Mouse (Mus musculus) thymus, postnatal 36 days (tissue): ENCODE data around the gene Tuft1.
A peak's percentile ranks its signal among the peaks of the same experiment; 100 is the strongest.
"Not testable (repeated sequence)": the region's sequence is repeated elsewhere in the genome, so short reads cannot be mapped to it uniquely, and the experiment has no call there.

ENCODE experiments used
- DNase-seq, 2 experiments: peaks; one replicate each; pipeline ENCODE4 v3.0.0; 2022; ENCODE audit warnings: mixed read lengths in 2 of 2

Gene Tuft1

GRCm38 (mm10) chr3:94658740-94659095, at the start of gene Tuft1:
Tuft1 (minus strand) TSS chr3:94658872.
- DNase-seq = peak; percentile 89 to 92

- peak; percentile 9 to 15 for DNase-seq
Observed at GRCm38 (mm10) chr3:94703364-94703763, 44.7 kb upstream of the Tuft1 start.

DNA sequence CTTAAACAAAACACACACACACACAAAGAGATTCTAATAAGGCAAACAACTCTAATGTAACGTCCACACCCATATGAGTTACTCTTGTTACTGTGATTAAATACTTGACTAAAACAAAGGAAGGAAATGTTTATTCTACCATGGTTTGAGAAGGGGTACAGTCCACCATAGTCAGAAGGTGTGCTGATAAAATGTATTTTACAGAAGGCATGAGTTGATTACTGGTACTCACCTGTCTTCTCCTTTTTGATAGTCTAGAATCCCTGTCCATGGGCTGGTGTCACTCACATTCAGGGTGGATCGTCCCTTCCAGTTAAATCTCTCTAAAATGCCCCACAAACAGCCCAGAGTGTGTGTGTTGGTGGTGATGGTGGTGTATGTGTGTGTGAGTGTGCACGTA, 44.2 kb upstream of the Tuft1 start:
- no peak for DNase-seq

DNA sequence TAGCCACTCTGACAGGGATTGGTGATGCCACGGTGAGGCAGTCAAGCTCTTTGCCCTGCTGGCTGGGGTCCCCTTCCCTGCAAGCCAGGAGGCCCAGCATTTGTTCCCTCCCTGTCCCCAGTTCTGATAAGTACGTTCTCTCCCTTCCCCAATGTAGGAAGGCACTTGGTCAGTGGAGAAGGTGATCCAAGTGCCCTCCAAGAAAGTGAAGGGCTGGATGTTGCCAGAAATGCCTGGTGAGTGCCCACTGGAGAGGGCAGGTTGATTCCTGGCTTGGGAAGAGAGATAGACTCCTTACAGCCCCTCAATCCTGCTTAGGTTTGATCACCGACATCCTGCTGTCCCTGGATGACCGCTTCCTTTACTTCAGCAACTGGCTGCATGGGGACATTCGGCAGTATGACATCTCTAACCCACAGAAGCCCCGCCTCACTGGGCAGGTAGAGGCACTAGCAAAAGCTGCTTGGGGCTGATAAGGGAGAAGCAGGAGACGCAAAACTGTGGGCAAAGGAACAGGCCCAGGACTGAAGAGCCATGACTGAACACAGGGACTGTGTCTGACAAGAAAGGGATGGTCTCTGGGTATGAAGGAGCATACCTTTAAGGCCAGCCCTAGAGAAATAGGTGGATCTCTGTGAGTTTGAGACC, 43.6 kb upstream of the Tuft1 start:
- not testable (repeated sequence) for DNase-seq

DNA sequence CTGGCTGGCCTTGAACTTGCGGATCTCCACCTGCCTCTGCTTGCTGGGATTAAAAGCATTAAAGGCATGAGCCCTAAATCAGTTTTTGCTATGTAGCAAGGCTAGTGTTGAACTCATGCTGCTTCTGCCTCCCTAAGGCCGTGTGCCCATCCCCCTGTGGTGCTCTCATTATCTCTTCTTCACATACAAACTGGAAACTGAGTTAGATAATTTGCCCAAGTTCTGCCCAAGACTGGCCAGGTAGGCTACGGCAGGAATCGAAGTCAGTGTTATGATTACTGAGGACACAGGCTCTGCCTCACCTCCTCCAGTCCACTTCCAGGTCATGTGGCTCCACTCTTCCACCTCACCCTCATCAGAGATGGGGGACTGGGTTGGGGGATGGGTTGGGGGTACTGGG, 37.6 kb upstream of the Tuft1 start:
- not testable (repeated sequence) for DNase-seq

DNA sequence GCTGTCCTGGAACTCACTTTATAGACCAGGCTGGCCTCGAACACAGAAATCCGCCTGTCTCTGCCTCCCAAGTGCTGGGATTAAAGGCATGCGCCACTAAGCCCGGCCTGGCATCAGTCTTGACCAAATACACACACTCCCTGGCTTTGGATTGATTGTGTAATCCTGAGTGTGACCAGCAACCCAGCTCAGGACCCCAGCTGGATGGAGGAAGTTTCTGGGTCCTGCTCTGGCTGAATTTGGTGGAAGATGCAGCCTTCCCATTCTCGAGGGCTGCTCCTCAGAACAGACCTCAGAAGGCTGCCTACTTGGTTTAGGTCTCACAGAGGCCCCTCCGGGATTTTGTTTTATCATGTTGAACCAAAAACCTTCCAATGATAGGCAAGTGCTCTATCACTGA, 36.9 kb upstream of the Tuft1 start:
- DNase-seq = not testable (repeated sequence)

GRCm38 (mm10) chr3:94693874-94694273, 35.2 kb upstream of the Tuft1 start:
- DNase-seq = not testable (repeated sequence)

GRCm38 (mm10) chr3:94693329-94693825, 34.7 kb upstream of the Tuft1 start, which contains the start of gene Selenbp2:
Selenbp2 (plus strand) TSS chr3:94693556.
- no peak for DNase-seq

DNA sequence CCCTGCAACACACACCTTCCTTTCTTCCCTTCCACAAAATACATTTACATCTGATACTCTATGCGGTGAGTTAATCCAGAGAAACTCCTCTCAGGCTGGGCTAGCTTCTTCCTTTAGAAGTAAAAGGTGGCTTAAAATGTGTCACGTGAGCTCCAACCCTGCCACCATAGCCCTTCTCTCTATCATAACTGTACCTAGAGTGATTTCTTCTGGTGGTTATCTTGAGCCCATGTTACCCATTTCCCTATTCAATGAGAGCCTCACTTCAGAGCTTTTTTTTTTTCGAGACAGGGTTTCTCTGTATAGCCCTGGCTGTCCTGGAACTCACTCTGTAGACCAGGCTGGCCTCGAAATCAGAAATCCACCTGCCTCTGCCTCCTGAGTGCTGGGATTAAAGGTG, 33.0 kb upstream of the Tuft1 start:
- DNase-seq = not testable (repeated sequence)

- no peak for DNase-seq
Observed at GRCm38 (mm10) chr3:94690616-94691247, 32.1 kb upstream of the Tuft1 start.

DNA sequence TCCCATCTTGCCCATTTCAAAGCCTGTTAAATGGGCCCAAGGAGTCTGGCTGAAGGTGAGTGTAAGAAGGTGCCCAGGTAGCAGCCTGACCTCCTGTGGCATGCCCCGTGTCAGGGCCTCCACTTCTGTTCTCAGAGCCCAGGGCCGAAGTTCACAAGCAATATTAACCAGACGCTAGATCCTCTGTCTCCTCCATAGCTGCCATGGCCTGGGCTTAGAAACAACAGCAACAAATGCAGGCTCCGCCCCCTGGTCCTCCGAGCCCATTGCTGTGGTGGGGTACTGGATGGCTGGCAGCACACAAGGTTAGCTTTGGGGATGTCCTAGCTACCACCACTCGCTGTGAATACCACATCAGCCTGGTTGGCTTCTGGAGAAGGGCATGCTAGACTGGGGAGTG, 31.5 kb upstream of the Tuft1 start:
- DNase-seq = not testable (repeated sequence)

- not testable (repeated sequence) for DNase-seq
Observed at GRCm38 (mm10) chr3:94689195-94689594, 30.5 kb upstream of the Tuft1 start.

DNA sequence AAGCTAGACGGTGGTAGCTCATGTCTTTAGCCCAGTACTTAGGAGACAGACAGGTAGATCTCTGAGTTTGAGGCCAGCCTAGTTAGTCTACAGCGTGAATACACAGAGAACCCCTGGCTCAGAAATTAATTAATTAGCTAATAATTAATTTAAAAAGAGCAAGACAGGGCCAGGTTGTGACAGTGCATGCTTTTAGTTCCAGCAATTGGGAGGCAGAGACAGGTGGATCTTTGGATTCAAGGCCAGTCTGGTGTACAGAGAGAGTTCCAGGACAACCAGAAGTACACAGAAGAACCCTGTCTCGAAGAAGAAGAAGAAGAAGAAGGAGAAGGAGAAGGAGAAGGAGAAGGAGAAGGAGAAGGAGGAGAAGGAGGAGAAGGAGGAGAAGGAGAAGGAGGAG, 30.0 kb upstream of the Tuft1 start:
- not testable (repeated sequence) for DNase-seq

- not testable (repeated sequence) for DNase-seq
Observed at GRCm38 (mm10) chr3:94685989-94686772, 27.5 kb upstream of the Tuft1 start.

DNA sequence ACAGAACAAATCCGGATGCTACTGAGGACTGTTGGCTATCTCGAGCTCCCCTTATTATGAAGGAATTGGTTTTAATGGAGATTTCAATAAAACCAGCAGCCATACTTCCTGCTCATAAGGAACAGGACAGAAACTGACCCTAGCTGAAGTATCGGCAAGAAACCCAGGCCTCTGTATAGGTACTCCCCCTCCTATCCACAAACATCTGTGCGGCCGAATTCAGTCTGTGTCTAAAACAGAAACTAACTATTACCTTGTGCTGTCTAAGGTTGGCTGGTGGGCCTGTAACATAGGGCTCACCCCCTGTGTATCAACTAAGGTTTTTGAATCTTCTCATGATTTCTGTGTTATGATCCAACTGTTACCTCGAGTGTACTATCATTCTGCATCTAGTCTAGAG, 25.0 kb upstream of the Tuft1 start:
- no peak for DNase-seq

DNA sequence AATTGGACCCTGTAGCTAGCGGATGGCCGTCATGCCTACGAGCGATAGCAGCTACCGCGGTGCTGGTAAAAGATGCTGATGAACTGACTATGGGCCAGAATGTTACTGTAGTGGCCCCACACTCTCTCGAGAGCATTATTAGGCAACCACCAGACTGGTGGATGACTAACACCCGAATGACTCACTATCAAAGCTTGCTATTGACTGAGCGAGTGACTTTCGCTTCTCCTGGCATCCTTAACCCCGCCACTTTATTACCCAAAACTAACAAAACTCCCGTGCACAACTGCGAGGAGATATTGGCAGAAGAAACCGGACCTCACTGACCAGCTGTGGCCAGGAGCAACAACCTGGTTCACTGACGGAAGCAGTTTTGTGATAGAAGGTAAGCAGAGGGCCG, 22.1 kb upstream of the Tuft1 start:
- DNase-seq = no peak

- DNase-seq = not testable (repeated sequence)
Observed at GRCm38 (mm10) chr3:94680032-94680431, 21.4 kb upstream of the Tuft1 start.

GRCm38 (mm10) chr3:94679351-94679841, 20.7 kb upstream of the Tuft1 start:
- no peak for DNase-seq

- DNase-seq = not testable (repeated sequence)
Observed at GRCm38 (mm10) chr3:94675101-94675500, 16.4 kb upstream of the Tuft1 start.

DNA sequence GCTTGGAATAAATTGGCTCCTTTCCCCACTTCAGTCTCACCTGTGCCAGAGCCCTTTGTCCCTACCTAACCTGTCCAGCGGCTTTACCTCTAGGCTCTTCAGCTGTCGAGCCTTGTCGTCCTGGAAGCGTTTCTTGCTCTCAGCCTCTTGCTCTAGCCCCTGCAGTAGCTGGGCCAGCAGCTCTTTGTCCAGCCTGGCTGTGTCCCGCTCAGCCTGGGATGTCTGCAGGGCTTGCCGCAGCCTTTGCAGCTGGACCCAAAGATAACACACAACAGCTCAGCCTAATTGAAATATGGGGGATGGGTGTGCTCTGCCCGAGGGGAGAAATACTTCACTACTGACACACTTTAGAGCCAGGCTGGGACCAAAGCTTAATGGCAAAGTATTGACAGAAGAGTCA, 7.2 kb upstream of the Tuft1 start:
- DNase-seq = not testable (repeated sequence)

- not testable (repeated sequence) for DNase-seq
Observed at GRCm38 (mm10) chr3:94665060-94665802, 6.6 kb upstream of the Tuft1 start.

DNA sequence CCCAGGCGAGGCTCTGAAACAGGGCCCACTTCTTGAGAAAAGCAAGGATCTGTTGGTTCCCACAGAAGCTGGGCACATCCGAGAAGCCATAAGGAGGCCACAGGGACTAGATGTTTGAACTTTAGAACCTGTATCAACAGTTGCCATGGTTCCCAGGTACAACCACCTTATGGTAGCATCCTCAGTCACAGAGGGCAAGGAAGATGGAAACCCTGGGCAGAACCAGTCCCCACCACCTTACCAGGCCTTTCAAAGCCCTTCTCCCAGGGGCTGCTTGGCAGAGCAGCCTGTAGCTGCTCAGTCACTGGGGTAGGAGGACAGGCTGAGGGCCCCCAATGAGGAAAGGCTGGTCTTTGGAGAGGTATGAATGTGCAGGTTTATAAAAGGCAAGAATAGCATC, 2.2 kb upstream of the Tuft1 start:
- not testable (repeated sequence) for DNase-seq
